Mouse (Mus musculus) brain, adult 10 weeks (tissue): Measurements from ENCODE around the gene Fcrls. TPM values are rescaled to one million over a fixed set of nuclear protein-coding genes. Genes with fewer than 3 reads are reported as not detected.

ENCODE experiments used
- polyA plus RNA-seq: library from polyadenylated mRNA; stranded (reverse); fragments of 350-450 nt; fragmentation: Illumina TruSeq; extraction: RNeasy Lipid Tissue Mini Kit (QIAGEN cat#74804); gene quantifications from one replicate; pipeline ENCODE4 v1.2.3, GENCODE M21; 2015; ENCODE audit warnings: low read depth, low replicate concordance

Fcrls gene
- 41.6 TPM for polyA plus RNA-seq

DNA sequence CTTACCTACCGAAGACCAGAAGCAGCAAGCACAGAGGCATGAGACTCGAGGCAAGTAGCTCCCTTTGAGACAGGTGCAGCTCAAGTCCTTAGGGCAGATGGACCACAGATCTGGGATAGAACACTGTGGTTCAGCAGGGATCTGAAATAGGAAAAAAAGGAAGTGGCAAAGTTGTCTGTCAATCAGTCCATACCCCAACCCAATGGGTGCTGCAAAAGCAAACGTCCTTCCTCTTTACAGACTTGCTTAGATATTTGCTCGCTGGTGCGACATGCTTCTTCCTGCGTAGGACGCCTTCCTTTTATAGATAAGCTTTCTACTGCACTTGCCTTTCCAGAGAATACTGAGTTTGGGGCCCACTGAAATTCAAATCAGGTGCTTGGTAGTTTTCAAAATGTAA, at the start of gene Fcrls:
Gene Fcrls, minus strand, starts transcription at position 303 of the 400 bp plus-strand sequence.

Other genes with a start within 250 kb of the Fcrls start
- 2.2 TPM for gene Kirrel, start 89.0 kb downstream of the Fcrls start, polyA plus RNA-seq
- gene Cd5l, start 94.1 kb upstream of the Fcrls start, polyA plus RNA-seq: not detected
- gene Fcrl1, start 112.6 kb upstream of the Fcrls start, polyA plus RNA-seq: 0.71 TPM
- gene Fcrl5, start 172.0 kb upstream of the Fcrls start, polyA plus RNA-seq: not detected